Mouse (Mus musculus): Measurements from ENCODE around the gene Dbh. TPM values are rescaled to one million over a fixed set of nuclear protein-coding genes. Genes with fewer than 3 reads are reported as not detected.

The Dbh gene
- not detected in 2 replicates for polyA plus RNA-seq (2011; ENCODE audit: insufficient read length, low read depth, missing spikeins)

GRCm38 (mm10) chr2:27164796-27165590 is at the start of gene Dbh:
Gene Dbh, plus strand, starts transcription at chr2:27165233.
- TF ChIP-seq CTCF (IDR thresholded peaks at IDR 0.05; ENCODE audit: borderline replicate concordance, insufficient read depth, low read length), result no peak
- no peak for TF ChIP-seq POLR2A (IDR thresholded peaks at IDR 0.05; ENCODE audit: low read depth, low read length)
- Histone ChIP-seq H3K4me3 (ENCODE audit: insufficient read depth, low read length) (no peak within 1 kb of the TSS), H3K27ac (ENCODE audit: insufficient read depth, low read length) (no peak within 1 kb of the TSS), H3K4me1 (ENCODE audit: control insufficient read depth, insufficient read depth, low read length) (peaks cover 13% of the 10 kb centered on the region)

- H3K4me1 ChIP-seq (ENCODE audit: control insufficient read depth, insufficient read depth, low read length), result no peaks in the 10 kb centered on the region
- TF ChIP-seq POLR2A (IDR thresholded peaks at IDR 0.05; ENCODE audit: low read depth, low read length) (no peak), CTCF (IDR thresholded peaks at IDR 0.05; ENCODE audit: borderline replicate concordance, insufficient read depth, low read length) (no peak)
- no peak overlapping the region for H3K27ac ChIP-seq (ENCODE audit: insufficient read depth, low read length)
- H3K4me3 ChIP-seq (ENCODE audit: insufficient read depth, low read length), result no peak overlapping the region
Observed at GRCm38 (mm10) chr2:27118452-27118851, 46.6 kb upstream of the Dbh start.

- TF ChIP-seq CTCF (IDR thresholded peaks at IDR 0.05; ENCODE audit: borderline replicate concordance, insufficient read depth, low read length) (no peak), POLR2A (IDR thresholded peaks at IDR 0.05; ENCODE audit: low read depth, low read length) (no peak)
- H3K4me1 ChIP-seq (ENCODE audit: control insufficient read depth, insufficient read depth, low read length), result no peaks in the 10 kb centered on the region
- H3K4me3 ChIP-seq (ENCODE audit: insufficient read depth, low read length), result no peak overlapping the region
- no peak overlapping the region for H3K27ac ChIP-seq (ENCODE audit: insufficient read depth, low read length)
Observed at GRCm38 (mm10) chr2:27119766-27120165, 45.3 kb upstream of the Dbh start.

- TF ChIP-seq POLR2A (IDR thresholded peaks at IDR 0.05; ENCODE audit: low read depth, low read length) (no peak), CTCF (IDR thresholded peaks at IDR 0.05; ENCODE audit: borderline replicate concordance, insufficient read depth, low read length) (no peak)
- Histone ChIP-seq H3K4me3 (ENCODE audit: insufficient read depth, low read length) (no peak overlapping the region), H3K4me1 (ENCODE audit: control insufficient read depth, insufficient read depth, low read length) (no peaks in the 10 kb centered on the region), H3K27ac (ENCODE audit: insufficient read depth, low read length) (no peak overlapping the region)
Observed at GRCm38 (mm10) chr2:27120241-27120641, 44.8 kb upstream of the Dbh start.

- Histone ChIP-seq H3K27ac (ENCODE audit: insufficient read depth, low read length) (no peak overlapping the region), H3K4me1 (ENCODE audit: control insufficient read depth, insufficient read depth, low read length) (no peaks in the 10 kb centered on the region), H3K4me3 (ENCODE audit: insufficient read depth, low read length) (no peak overlapping the region)
- TF ChIP-seq CTCF (IDR thresholded peaks at IDR 0.05; ENCODE audit: borderline replicate concordance, insufficient read depth, low read length) (no peak), POLR2A (IDR thresholded peaks at IDR 0.05; ENCODE audit: low read depth, low read length) (no peak)
Observed at GRCm38 (mm10) chr2:27121626-27122355, 43.2 kb upstream of the Dbh start.

- no peak overlapping the region for H3K4me3 ChIP-seq (ENCODE audit: insufficient read depth, low read length)
- TF ChIP-seq CTCF (IDR thresholded peaks at IDR 0.05; ENCODE audit: borderline replicate concordance, insufficient read depth, low read length) (no peak), POLR2A (IDR thresholded peaks at IDR 0.05; ENCODE audit: low read depth, low read length) (no peak)
- no peak overlapping the region for H3K27ac ChIP-seq (ENCODE audit: insufficient read depth, low read length)
- no peaks in the 10 kb centered on the region for H3K4me1 ChIP-seq (ENCODE audit: control insufficient read depth, insufficient read depth, low read length)
Observed at GRCm38 (mm10) chr2:27122578-27122977, 42.5 kb upstream of the Dbh start.

- Histone ChIP-seq H3K4me3 (ENCODE audit: insufficient read depth, low read length) (no peak overlapping the region), H3K27ac (ENCODE audit: insufficient read depth, low read length) (no peak overlapping the region), H3K4me1 (ENCODE audit: control insufficient read depth, insufficient read depth, low read length) (no peaks in the 10 kb centered on the region)
- no peak for TF ChIP-seq CTCF (IDR thresholded peaks at IDR 0.05; ENCODE audit: borderline replicate concordance, insufficient read depth, low read length)
- TF ChIP-seq POLR2A (IDR thresholded peaks at IDR 0.05; ENCODE audit: low read depth, low read length), result no peak
Observed at GRCm38 (mm10) chr2:27123121-27123520, 41.9 kb upstream of the Dbh start.

GRCm38 (mm10) chr2:27125979-27126378 is 39.1 kb upstream of the Dbh start:
- Histone ChIP-seq H3K27ac (ENCODE audit: insufficient read depth, low read length) (no peak overlapping the region), H3K4me1 (ENCODE audit: control insufficient read depth, insufficient read depth, low read length) (no peaks in the 10 kb centered on the region), H3K4me3 (ENCODE audit: insufficient read depth, low read length) (no peak overlapping the region)
- peak; percentile 70 for TF ChIP-seq CTCF (IDR thresholded peaks at IDR 0.05; ENCODE audit: borderline replicate concordance, insufficient read depth, low read length)
- no peak for TF ChIP-seq POLR2A (IDR thresholded peaks at IDR 0.05; ENCODE audit: low read depth, low read length)

GRCm38 (mm10) chr2:27126496-27126895 is 38.5 kb upstream of the Dbh start:
- Histone ChIP-seq H3K27ac (ENCODE audit: insufficient read depth, low read length) (no peak overlapping the region), H3K4me3 (ENCODE audit: insufficient read depth, low read length) (no peak overlapping the region)
- TF ChIP-seq CTCF (IDR thresholded peaks at IDR 0.05; ENCODE audit: borderline replicate concordance, insufficient read depth, low read length) (no peak), POLR2A (IDR thresholded peaks at IDR 0.05; ENCODE audit: low read depth, low read length) (no peak)

GRCm38 (mm10) chr2:27128990-27129389 is 36.0 kb upstream of the Dbh start:
- H3K4me3 ChIP-seq (ENCODE audit: insufficient read depth, low read length), result no peak overlapping the region
- H3K4me1 ChIP-seq (ENCODE audit: control insufficient read depth, insufficient read depth, low read length), result no peaks in the 10 kb centered on the region
- no peak overlapping the region for H3K27ac ChIP-seq (ENCODE audit: insufficient read depth, low read length)
- TF ChIP-seq CTCF (IDR thresholded peaks at IDR 0.05; ENCODE audit: borderline replicate concordance, insufficient read depth, low read length), result no peak
- TF ChIP-seq POLR2A (IDR thresholded peaks at IDR 0.05; ENCODE audit: low read depth, low read length), result no peak

More at GRCm38 (mm10) chr2:27126496-27126895, 38.5 kb upstream of the Dbh start:
- no peaks in the 10 kb centered on the region for H3K4me1 ChIP-seq (ENCODE audit: control insufficient read depth, insufficient read depth, low read length)
